Mouse (Mus musculus) kidney, adult 2 months (tissue): ENCODE measurements around the gene Slc17a6. TPM values are rescaled to one million over a fixed set of nuclear protein-coding genes. Genes with fewer than 3 reads are reported as not detected.

ENCODE experiments used
- DNase-seq: peaks from one replicate; pipeline ENCODE4 v3.0.0; 2021
- H3K27ac ChIP-seq: fragments of 200-500 bp; 2 replicates; pipeline ENCODE4 v1.5.1; 2012; ENCODE audit warnings: low read depth, low read length, control low read depth, inconsistent platforms; ENCODE audit not compliant: insufficient read depth
- H3K27me3 ChIP-seq: fragments of 200-500 bp; replicated peaks from 2 replicates; pipeline ENCODE4 v1.6.1; 2012; ENCODE audit warnings: mild to moderate bottlenecking, moderate library complexity, low read length, inconsistent platforms; ENCODE audit not compliant: control insufficient read depth, insufficient read depth
- H3K36me3 ChIP-seq: fragments of 200-500 bp; 2 replicates; pipeline ENCODE4 v1.6.1; 2012; ENCODE audit warnings: mild to moderate bottlenecking, moderate library complexity, low read length, inconsistent platforms; ENCODE audit not compliant: control insufficient read depth, insufficient read depth
- H3K4me1 ChIP-seq: fragments of 200-500 bp; 2 replicates; pipeline ENCODE4 v1.6.1; 2011; ENCODE audit warnings: low read length; ENCODE audit not compliant: control insufficient read depth, insufficient read depth
- H3K4me3 ChIP-seq: fragments of 200-500 bp; 2 replicates; pipeline ENCODE4 v1.5.1; 2011; ENCODE audit warnings: mild to moderate bottlenecking, low read depth, low read length, control low read depth; ENCODE audit not compliant: insufficient read depth
- CTCF ChIP-seq: fragments of 200-500 bp; conservative IDR thresholded peaks from 2 replicates; pipeline ENCODE4 v1.5.1; 2011; ENCODE audit warnings: low read depth, mild to moderate bottlenecking, control low read depth, low read length, moderate library complexity, mixed read lengths; ENCODE audit not compliant: insufficient read depth, insufficient read length
- POLR2A ChIP-seq: fragments of 200-500 bp; IDR thresholded peaks from one replicate; pipeline ENCODE4 v1.6.1; 2011; ENCODE audit warnings: low read depth, low read length, control low read depth
- WGBS: fragments of 180-500 bp; shearing (Covaris S2); methylation state at CpG from one replicate; pipeline ENCODE4 v1.1.7; 2018; 5-methylcytosine and 5-hydroxymethylcytosine counted together
- polyA plus RNA-seq: library from polyadenylated mRNA; depleted of rRNA; stranded (reverse); fragments of >200 nt; gene quantifications from 2 replicates; pipeline ENCODE4 v1.2.3, GENCODE M21; 2012; rRNA removed

The Slc17a6 gene
- polyA plus RNA-seq = not detected in 2 replicates

- no peak within 1 kb of the TSS for H3K27ac ChIP-seq
- no peak for TF ChIP-seq POLR2A
- TF ChIP-seq CTCF = no peak
- H3K27me3 ChIP-seq = no peaks in the 10 kb centered on the region; the same call in 1 of the 2 replicates
- DNase-seq = peak; percentile 59
- no peaks in the 10 kb centered on the region for H3K4me1 ChIP-seq
- no peaks in the 10 kb centered on the region for H3K36me3 ChIP-seq
- WGBS = under 1% methylated on average over 23 of the region's 23 CpGs
- no peak within 1 kb of the TSS for H3K4me3 ChIP-seq
Measured at GRCm38 (mm10) chr7:51621694-51622145, at the start of gene Slc17a6. Gene Slc17a6 (plus strand): TSS chr7:51622006.

GRCm38 (mm10) chr7:51600021-51600420, 21.8 kb upstream of the Slc17a6 start:
- Histone ChIP-seq H3K36me3 (no peaks in the 10 kb centered on the region), H3K27me3 (no peaks in the 10 kb centered on the region), H3K27ac (no peak overlapping the region), H3K4me3 (no peak overlapping the region), H3K4me1 (no peaks in the 10 kb centered on the region)
- 76% methylated on average over 4 of the region's 4 CpGs for WGBS
- TF ChIP-seq POLR2A (no peak), CTCF (no peak)
- DNase-seq = no peak

- no peak for DNase-seq
- no peaks in the 10 kb centered on the region for H3K4me1 ChIP-seq
- H3K27ac ChIP-seq = no peak overlapping the region
- no peak for TF ChIP-seq CTCF
- TF ChIP-seq POLR2A = no peak
- H3K36me3 ChIP-seq = no peaks in the 10 kb centered on the region
- H3K27me3 ChIP-seq = no peaks in the 10 kb centered on the region
- no peak overlapping the region for H3K4me3 ChIP-seq
- WGBS = 80% methylated on average over 12 of the region's 12 CpGs
Measured at GRCm38 (mm10) chr7:51603741-51604140, 18.1 kb upstream of the Slc17a6 start.

- TF ChIP-seq CTCF (no peak), POLR2A (no peak)
- Histone ChIP-seq H3K36me3 (no peaks in the 10 kb centered on the region), H3K4me1 (no peaks in the 10 kb centered on the region), H3K27me3 (no peaks in the 10 kb centered on the region), H3K4me3 (no peak overlapping the region), H3K27ac (no peak overlapping the region)
- WGBS = 41% methylated on average over 5 of the region's 5 CpGs
- DNase-seq = peak; percentile 20
Measured at GRCm38 (mm10) chr7:51614404-51614803, 7.4 kb upstream of the Slc17a6 start.

- Histone ChIP-seq H3K27me3 (no peaks in the 10 kb centered on the region; the same call in 1 of the 2 replicates), H3K27ac (no peak overlapping the region), H3K36me3 (no peaks in the 10 kb centered on the region), H3K4me1 (no peaks in the 10 kb centered on the region), H3K4me3 (no peak overlapping the region)
- peak; percentile 37 for DNase-seq
- no peak for TF ChIP-seq CTCF
- no peak for TF ChIP-seq POLR2A
Measured at GRCm38 (mm10) chr7:51617941-51618340, 3.9 kb upstream of the Slc17a6 start.

GRCm38 (mm10) chr7:51618412-51618811, 3.4 kb upstream of the Slc17a6 start:
- 38% methylated on average over 2 of the region's 2 CpGs for WGBS

GRCm38 (mm10) chr7:51619977-51620376, 1.8 kb upstream of the Slc17a6 start:
- H3K36me3 ChIP-seq = no peaks in the 10 kb centered on the region
- no peak overlapping the region for H3K4me3 ChIP-seq
- no peaks in the 10 kb centered on the region for H3K4me1 ChIP-seq
- H3K27ac ChIP-seq = no peak overlapping the region
- no peak for DNase-seq
- TF ChIP-seq CTCF (no peak), POLR2A (no peak)
- H3K27me3 ChIP-seq = no peaks in the 10 kb centered on the region; the same call in 1 of the 2 replicates
- WGBS = 26% methylated on average over 1 of the region's 1 CpGs

More at GRCm38 (mm10) chr7:51618412-51618811, 3.4 kb upstream of the Slc17a6 start:
- Histone ChIP-seq H3K27ac (no peak overlapping the region), H3K36me3 (no peaks in the 10 kb centered on the region), H3K4me3 (no peak overlapping the region), H3K27me3 (no peaks in the 10 kb centered on the region; the same call in 1 of the 2 replicates), H3K4me1 (no peaks in the 10 kb centered on the region)
- no peak for DNase-seq
- TF ChIP-seq CTCF (no peak), POLR2A (no peak)

GRCm38 (mm10) chr7:51622196-51622595, 390 bp downstream of the Slc17a6 start:
- no peak overlapping the region for H3K4me3 ChIP-seq
- no peaks in the 10 kb centered on the region for H3K36me3 ChIP-seq
- H3K27me3 ChIP-seq = peaks cover 1% of the 10 kb centered on the region; the same call in 1 of the 2 replicates
- WGBS = 3% methylated on average over 18 of the region's 18 CpGs
- no peak for TF ChIP-seq CTCF
- no peak for TF ChIP-seq POLR2A
- no peaks in the 10 kb centered on the region for H3K4me1 ChIP-seq
- no peak overlapping the region for H3K27ac ChIP-seq
- DNase-seq = no peak
